Mouse (Mus musculus) cerebral cortex, adult 2 months (tissue): Measurements from ENCODE around the gene Ccdc28b.

Experiments used
- WGBS: fragments of 180-500 bp; shearing (Covaris S2); methylation state at CpG from one replicate; pipeline ENCODE4 v1.1.7; 2018; 5-methylcytosine and 5-hydroxymethylcytosine counted together

Gene Ccdc28b

DNA sequence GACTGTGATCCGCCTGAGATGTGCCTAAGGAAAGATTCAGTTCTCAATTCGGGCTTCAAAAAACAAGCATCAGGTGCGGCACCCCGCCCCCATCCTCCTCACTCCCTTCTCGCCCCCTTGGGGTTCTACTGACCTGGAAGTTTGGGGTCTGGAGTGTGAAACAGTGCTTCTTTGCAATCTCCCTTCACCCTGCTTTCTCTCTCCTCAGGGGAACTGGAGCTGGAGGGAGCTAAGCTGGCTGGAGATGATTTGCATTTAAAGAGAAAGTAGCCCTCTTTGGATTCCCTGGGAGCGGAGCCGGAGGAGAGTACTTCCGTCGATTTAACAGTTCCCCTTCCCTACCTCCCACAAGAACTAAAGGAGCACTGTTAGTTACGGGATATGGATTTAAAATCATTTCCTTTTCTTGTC lies at the start of gene Ccdc28b:
Gene Ccdc28b (minus strand): TSS at position 267 of the 411 bp plus-strand sequence.
- under 1% methylated on average over 10 of the region's 10 CpGs for WGBS

DNA sequence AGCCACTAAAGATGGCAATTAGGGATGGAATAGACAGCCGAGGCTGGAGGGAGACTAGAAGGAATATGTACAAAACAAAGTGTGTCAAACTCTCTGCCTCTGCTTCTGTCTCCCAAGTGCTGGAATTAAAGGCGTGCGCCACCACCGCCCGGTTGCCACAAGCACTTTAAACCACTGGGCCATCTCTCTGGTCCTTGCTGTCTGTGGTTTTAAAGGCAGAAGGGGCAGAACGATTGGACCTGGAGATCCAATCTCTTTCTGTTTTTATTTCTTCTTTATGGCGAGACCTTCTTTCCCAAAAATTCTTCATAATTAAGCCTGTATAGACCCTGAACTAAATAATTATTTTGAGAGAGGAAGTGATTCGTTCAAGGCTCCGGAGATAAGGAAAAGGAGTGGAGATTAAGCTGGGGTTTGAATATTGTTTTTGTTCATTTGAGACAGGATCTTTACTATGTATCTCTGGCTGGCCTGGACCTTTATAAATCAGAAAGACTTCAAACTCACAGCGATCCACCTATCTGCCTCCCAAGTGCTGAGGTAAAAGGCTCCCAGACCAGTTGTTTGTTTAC lies 49.2 kb upstream of the Ccdc28b start:
- 2% methylated on average over 10 of the region's 10 CpGs for WGBS

DNA sequence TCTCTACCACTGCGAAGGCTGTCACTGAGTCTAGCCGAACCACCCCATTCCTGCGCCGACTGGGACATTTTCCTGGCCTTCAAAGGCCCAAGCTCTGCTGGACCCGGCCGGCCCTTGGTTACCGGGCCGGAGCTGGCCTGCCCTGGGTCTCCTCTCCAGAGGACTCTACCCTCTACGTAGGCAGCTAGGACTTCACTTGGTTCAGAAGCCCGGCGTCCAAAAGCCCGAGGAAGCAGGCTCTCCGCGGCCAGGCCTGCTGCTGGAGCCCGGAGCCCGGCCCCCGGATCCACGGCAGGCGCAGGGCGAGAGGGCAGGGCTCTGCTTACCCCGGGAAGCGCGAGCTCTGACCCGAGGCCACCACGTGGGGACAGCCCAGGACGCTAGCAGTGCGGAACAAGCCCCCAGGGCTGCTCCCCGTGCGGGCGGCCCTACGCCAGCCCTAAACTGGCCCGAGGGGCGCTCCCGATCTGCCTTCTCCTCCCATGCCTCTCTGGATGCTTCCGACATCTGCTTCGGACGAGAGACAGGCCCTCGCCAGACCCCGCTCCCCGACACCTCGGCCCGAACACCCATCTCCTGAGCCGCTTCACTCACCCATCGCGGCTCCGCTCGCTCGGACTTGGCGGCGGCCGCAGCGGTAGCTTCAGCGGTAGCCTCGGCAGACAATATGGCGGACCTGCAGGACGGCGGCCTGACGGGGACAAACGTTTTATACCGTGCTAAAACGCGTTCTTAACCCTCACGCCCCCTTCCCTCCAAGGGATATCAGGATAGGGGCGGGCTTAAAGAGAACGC lies 48.5 kb upstream of the Ccdc28b start, which contains the start of gene Kpna6:
Gene Kpna6 (minus strand): TSS at position 685 of the 795 bp plus-strand sequence.
- WGBS: under 1% methylated on average over 65 of the region's 65 CpGs

DNA sequence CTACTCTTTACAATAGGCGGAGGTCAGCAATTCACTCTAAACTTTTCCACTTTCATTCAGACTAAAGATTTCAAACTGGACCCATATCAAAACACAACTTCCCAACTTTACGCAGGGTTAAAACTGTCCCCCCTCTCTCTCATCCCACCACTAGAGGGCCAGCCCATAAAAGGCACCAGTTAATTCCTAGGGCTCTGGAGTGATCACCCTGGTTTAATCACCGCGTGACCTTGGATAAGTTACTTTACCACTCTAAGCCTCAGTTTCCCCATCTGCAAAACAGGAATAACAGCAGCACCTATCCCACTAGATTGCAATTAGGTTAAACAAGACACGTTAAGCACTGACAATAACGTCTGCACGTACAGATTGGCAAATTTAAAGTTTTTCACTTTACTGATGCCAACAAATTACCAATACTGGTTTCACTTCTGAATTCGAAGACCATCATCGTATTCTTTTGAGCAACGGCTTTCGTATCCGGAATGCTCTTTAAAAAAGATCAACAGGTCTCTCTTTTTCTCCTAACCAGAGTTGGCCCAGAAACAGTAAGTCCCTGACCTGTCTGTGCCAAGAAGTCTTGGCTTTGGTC lies 47.8 kb upstream of the Ccdc28b start:
- WGBS: 5% methylated on average over 12 of the region's 12 CpGs

DNA sequence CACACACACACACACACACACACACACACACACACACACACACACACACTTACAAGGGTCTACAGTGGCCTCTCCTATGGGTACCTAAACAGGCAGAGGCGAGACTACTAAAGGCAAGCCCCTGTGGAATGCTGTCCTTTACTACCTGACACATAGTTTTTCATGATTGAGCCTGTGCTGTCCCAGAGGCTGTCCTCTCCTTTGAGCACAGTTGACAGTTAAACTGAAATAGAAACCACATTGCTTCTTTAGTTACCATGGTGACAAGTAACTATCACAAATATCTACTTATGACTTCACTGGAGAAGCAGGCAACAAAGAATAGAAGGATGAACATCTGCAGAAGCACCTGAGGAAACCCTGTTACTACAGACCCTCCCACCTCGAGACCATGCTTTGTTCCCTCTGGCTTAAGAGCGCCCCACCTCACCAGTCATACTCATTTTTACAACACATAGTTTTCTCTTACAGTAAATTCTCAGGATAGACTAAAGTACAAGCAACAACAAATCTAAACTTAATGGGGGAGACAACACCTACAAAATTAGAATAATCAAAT lies 38.6 kb upstream of the Ccdc28b start:
- 78% methylated on average over 3 of the region's 3 CpGs for WGBS

DNA sequence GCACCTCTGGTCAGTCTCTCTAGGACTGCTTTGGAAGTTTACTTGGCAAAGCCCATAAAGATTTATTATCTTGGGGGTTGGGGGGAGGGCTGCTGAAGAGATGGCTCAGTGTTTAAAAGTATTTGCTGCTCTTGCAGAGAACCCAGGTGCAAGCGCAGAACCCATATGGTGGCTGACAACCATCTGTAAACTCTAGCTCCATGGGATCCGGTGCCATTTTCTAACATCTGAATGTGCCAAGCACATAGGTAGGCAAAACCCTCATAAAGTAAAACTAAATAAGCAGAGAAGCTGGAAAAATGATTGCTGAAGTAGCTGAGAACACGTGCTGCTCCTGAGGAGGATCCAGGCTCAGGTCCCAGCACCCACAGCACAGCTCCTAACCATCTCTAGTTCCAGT lies 37.8 kb upstream of the Ccdc28b start:
- WGBS: 55% methylated on average over 3 of the region's 3 CpGs

DNA sequence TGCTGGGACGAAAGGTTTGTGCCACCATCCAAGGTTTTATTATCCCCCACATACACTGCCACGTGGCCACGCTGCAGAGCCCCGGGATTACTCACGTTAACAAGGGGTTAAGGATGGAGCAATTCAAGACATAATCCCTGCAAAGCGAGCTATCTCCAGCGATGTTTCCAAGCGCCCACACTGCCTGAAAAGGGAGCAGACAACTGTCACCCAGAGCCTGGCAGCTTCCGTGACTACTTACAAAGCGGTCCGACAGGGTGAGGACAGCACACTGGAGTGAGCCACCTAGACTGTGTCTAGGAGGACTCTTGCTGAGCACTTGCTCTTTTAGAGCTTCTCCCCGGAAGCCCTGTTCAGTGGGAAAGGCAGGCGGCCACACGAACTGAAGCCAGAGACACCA lies 31.0 kb upstream of the Ccdc28b start:
- 70% methylated on average over 14 of the region's 14 CpGs for WGBS

DNA sequence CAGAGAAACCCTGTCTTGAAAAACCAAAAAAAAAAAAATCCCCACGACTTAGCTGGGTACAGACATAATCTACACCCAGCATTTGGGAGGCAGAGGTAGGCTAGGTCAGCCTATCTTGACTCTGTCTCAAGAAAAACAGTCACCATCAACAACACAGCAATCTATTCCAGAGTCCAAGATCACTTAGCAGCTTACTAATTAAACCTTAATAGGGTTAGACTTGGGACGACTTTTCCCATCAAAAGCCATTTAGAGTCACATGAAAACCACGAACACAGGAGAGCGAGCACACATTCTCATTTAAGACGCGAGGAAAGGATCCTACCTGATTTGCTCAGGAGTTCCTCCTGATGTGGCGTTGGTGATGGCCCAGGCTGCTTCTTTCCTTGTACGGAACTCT lies 26.6 kb upstream of the Ccdc28b start:
- 94% methylated on average over 8 of the region's 8 CpGs for WGBS

DNA sequence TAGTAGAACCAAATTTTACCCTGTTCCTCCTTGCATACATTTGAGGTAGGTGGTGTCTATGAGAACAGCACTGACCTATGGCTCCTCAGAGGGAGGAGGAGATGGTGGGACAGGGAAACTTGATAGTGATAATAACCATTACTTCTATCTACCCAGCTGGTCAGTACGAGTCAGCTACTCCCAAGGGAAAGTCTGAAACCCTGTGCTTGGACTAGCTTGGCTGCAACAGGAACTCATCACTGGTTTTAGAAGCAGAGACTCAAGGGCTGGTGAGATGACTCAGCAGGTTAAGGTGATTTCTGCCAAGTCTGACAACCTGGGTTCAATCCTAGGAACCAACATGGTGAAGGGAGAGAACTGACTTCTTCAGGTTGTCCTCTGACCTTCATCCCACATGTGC lies 24.9 kb upstream of the Ccdc28b start:
- 81% methylated on average over 1 of the region's 1 CpGs for WGBS

DNA sequence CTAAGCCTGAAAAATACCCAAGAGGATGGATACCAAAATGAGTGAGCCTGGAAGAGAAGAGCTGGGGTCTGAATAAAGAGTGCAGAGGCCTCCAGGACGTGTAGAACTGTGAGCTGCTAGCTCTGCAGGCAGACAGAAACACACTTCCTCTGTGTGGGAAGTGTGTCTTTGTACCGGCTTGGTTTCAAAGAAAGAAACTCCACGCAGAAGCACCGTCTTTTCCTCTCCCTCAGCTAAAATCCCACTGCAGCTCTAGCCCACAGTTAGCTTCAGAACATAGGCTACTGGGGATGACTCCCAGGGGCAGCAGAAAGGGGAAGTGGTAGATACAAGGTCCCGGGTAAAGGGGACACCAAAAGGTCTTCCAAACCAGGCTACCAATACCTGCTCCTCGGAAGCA lies 21.5 kb upstream of the Ccdc28b start:
- 51% methylated on average over 6 of the region's 6 CpGs for WGBS

DNA sequence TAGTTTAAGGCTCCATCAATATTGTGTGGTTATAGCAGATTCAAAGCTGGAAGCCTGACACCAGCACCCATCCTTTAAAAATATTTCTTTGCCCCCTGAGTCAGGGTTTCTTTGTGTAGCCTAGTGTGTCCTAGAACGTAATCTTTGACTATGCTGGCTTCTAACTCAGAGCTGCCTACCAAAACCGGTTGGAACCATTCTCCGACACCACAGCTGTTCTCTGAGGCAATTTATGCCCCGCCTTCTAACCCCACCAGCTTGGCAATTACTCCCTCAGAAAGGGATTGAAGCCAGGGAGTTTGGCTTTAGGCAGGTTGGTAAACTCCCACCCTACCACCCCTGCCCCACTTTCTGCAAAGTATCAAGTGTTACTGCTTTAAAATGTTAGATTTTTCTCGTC lies 18.0 kb upstream of the Ccdc28b start:
- 21% methylated on average over 5 of the region's 5 CpGs for WGBS

DNA sequence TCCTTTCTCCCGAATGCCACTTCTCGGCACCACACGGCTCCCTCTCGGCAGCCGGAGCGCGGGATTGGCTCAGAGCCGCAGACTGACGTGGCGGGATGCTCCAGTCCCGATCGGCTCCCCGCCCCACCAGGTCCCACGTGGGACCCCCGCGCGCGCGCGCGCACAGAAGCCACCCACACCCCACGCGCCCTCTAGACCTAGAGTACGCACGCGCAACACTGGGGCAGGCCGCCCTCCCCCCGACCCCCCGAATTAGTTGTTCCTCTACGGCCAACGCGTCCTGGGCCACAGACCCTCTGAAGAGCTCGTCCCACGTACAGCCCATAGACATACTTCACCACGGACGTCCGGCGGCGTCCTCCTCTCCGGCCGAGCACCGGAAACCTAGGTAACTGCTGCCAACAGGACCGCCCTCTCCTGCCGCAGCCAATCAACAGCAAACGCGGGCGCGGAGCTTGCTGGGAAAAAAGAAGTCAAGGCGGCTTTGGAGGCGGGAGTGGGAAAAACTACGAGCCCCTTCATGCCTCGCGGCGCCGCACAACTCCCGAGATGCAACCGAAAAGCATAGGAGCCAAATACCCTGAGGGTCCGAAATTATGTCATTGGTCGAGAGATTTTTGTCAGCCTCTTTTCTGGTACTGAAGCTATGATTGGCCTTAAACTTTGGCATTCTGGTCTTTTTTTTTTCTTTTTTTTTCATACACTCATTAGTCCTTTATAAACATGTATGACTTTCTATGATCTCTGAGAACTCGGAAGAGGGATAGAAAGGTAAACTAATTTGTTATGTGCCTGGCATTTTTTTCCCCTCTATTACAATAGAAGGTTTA lies 17.1 kb upstream of the Ccdc28b start, which contains the start of gene Txlna:
Gene Txlna (minus strand): TSS at position 428 of the 830 bp plus-strand sequence.
- WGBS: under 1% methylated on average over 60 of the region's 60 CpGs

DNA sequence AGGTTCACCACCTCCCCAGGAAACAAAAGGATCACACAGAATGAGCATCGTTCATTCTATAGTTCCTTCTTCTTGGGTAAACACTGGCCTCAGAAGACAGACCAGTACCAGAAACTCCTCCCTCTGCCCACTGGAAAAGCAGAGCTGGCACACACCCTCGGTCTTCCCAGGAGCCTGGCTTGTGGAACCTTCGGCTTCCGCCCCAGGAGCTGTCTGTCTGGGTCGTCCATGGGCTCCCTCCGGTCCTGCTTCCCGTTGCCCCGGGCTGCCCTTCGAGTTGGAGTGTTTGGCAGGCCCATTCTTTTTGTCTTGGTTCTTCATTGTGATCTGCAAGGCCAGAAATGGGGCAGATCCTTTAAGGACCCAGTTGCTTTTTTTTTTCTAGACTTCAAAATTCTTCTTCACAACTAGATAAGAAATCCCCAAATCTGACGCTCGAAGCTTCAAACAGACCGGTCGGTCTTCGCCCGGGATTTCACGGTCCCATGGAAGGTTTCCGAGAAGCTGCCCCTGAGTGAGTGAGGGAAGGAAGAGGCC lies 16.4 kb upstream of the Ccdc28b start:
- 1% methylated on average over 17 of the region's 17 CpGs for WGBS

DNA sequence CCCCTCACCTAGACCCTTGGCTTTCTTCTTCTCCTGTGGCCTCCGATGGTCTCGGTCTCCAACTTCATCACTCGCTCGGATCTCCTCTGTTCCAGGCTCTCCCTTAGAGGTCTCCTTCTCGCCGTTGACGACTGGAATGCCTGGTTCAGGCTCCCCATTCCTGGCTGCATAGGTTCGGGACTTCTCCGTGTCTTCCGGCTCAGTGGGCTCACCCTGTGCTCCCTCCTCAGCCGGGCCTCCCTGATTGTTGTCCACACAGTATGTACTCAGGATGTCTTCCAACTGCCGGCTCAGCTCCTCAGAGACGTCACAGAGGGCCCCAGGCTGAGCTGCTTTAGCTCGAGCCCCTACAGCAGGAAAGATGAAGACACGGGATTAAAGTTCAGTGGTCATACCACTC lies 15.5 kb upstream of the Ccdc28b start:
- WGBS: 77% methylated on average over 15 of the region's 15 CpGs

DNA sequence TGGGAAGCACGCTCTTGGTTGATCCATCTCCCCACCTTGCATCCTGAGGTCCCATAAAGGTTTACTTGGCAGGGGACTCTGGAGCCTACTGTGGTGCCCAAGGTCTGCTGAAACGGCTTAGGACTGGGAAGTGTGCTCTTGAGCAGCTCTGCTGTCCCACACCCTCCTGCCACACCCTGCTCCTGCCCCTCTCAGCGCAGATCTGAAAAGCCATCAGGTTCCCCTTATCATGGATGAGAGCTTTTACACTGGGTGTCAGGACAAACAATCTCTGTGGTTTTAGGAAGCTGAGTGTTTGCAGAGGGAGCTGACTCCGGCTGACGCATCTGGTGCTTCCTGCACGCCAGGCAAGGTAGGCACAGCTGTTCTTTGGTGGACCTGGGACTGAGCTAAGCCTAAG lies 10.1 kb upstream of the Ccdc28b start:
- WGBS: 94% methylated on average over 6 of the region's 6 CpGs

DNA sequence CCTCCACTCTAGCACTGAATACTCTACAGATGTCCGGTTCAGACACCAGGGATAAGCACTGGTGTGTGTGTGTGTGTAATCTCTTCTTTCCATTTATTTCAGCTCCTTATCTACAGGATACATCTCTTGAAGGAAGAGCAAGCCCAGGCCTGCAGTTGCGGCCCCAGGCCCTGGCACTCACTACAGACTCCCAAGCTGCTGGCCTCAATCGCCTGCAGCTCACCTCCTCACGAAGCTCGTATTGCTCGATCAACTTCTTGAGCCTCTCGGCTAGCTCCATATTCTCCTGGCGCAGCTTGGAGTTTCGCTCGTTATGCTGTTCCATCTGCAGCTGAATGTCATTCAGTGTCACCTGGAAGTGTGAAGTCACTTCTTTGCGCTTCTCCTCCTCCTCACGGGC lies 8.1 kb upstream of the Ccdc28b start:
- 73% methylated on average over 12 of the region's 12 CpGs for WGBS

DNA sequence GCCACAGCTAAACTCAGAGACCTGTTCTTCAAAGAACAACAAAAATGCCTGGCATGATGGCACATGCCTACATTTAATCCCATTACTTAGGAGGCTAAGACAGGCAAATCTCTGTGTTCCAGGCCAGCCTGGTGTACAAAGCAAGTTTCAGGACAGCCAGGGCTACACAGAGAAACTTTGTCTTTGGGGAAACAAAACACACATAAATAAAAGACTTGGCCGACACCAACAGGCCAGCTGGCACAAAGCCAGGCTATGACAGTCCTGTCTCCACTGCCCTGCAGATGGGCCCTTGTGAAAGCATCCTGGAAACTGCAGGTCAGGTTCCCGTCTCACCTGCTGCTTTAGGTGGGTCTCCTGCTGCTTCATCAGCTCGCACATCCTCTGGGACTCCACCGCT lies 7.2 kb upstream of the Ccdc28b start:
- WGBS: 50% methylated on average over 4 of the region's 4 CpGs

DNA sequence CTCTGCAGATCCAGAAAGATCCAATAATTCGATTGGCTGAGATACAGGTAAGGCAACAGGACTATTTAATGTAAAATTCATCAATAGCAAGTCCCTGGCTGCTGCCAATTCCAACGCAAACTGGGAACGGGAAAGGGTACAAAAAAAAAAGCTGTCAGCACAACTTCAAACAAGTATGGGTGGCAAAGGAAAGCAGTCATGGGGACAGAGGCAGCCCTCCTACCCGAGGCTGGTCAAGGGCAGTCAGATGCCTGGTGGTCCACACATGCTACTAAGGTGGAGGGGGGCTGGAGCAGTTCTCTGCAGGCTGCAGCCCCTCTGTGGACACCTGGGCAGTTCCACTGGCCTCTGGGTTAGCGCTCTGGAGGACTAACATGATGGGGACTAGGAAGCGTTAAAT lies 2.3 kb upstream of the Ccdc28b start:
- 61% methylated on average over 6 of the region's 6 CpGs for WGBS

DNA sequence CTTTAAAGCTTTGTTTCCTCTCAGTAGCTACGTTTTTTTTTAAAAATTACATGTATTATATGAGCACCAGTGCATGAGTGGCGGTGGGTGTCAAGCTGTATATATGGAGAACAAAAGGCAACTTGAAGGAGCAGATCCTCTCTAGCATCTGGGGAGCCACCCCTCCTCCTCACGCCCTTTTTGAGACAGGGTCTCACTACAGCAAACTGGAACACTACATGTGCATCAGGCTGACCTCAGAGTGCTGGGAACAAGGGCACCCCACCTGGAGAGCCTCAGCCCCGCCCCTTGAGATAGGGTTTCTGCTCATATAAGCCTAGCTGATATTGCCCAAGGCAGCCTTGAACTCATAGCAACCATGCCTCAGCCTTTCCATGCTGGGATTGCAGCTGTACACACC lies 1.7 kb upstream of the Ccdc28b start:
- WGBS: 46% methylated on average over 4 of the region's 4 CpGs

DNA sequence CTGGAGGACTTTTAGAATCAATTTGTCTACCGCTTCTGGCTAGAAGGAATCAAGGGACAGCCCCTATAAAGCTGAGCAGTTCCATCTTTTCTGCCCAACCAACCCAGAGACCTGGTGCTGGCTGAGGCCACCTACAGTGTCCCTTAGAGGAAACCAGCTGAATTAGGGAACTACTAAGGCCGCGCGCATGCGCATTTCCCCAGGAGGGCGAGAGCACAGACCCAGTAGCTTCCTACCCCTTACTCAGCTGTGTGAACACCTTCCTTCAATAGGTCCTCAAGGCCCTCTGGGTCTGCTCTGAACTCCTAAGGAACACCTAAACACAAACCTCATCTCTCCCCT lies 1.3 kb upstream of the Ccdc28b start:
- WGBS: 5% methylated on average over 6 of the region's 6 CpGs

DNA sequence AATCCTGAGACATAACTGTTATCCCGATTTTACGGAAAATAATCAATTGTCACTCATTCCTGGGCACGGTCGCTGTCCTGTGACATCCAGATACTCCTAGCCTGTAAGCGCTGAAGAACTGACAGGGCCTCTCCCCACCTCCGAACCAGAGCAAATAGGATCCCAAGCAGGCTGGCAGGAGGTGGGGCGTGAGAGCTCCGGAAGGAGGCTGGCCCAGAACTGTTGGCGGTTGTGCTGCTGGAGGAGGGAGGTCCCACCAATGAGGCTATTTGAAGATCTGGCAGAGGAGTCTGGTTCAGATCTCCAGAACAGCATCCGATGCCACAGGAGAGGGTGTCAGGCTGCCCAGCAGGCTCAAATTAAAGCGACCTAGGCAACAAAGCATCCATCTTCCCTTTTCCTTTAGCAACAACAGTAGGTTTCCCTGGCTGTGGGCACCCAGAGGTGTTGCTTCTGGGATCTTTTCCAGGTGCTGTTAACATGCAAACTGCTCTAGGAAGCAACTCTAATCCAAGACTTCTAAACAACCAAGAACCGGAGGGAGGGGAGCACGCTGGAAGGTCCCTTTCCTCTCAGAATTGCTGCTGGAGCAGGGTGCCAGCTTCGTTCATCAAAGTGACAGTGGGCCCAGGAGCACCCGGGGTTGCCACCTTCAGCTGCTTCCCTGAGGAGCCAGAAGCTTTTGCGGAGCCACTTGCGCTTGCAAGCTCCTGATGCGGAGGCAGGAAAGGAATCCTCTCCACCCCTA lies 708 bp upstream of the Ccdc28b start:
- under 1% methylated on average over 18 of the region's 18 CpGs for WGBS
